20 mouse cellular contexts compared by ENCODE assay signal in genomic region chr12:119404810-119405209, GRCm38 (mm10).
DNase-seq lines count a peak whose midpoint lies in the region; ATAC-seq and TF ChIP-seq lines count a peak whose summit lies in the region.
"Had no signal": no experiment of that assay in that cellular context is flagged by ENCODE, and none has a peak within 500 bp of the region (broad histone marks: within the 10 kb centered on the region; RNA-seq: fewer than 3 reads in every experiment).

No protein-coding gene starts in this region.

- ATAC-seq in liver, embryonic 16.5 days (ENCODE audit: low read depth): peak; percentile 45; the same call in 1 of the 2 replicates
- no peak for ATAC-seq in liver, postnatal 0 days
- peak; percentile 54 for ATAC-seq in megakaryocyte-erythroid progenitor cell, adult 5-6 weeks (replicated peaks; ENCODE audit: low FRiP score, low TSS enrichment, poor library complexity, severe bottlenecking)
- peak; percentile 97 for ATAC-seq in stomach, postnatal 0 days (ENCODE audit: low FRiP score, low TSS enrichment)
- ATAC-seq: forebrain, embryonic 14.5 days; forebrain, embryonic 16.5 days had no signal

- H3K27ac ChIP-seq in liver, embryonic 16.5 days (ENCODE audit: low read length): no peak overlapping the region
- H3K27ac ChIP-seq in liver, postnatal 0 days (ENCODE audit: low read depth): no peak overlapping the region
- peak overlapping the region; percentile 66; the same call in 1 of the 2 replicates for H3K27ac ChIP-seq in stomach, postnatal 0 days (replicated peaks)
- H3K27ac ChIP-seq: embryonic facial prominence, embryonic 10.5 days; embryonic facial prominence, embryonic 12.5 days; forebrain, embryonic 10.5 days; forebrain, embryonic 12.5 days had no signal

- H3K4me2 ChIP-seq in liver, embryonic 16.5 days (ENCODE audit: low read depth, low read length): no peak overlapping the region
- no peak overlapping the region for H3K4me2 ChIP-seq in liver, postnatal 0 days (ENCODE audit: low read depth, low read length)
- no peak overlapping the region for H3K4me2 ChIP-seq in stomach, postnatal 0 days (replicated peaks; ENCODE audit: low read depth)
- H3K4me2 ChIP-seq: embryonic facial prominence, embryonic 12.5 days; forebrain, embryonic 12.5 days had no signal

- intact Hi-C loops in left cerebral cortex, postnatal 25 days (cut with DNase I): loop anchor here (5.0 kb wide), 1 partner anchor 423 kb away; no protein-coding TSS in a partner anchor

- no peak for TF ChIP-seq CTCF in liver, postnatal 0 days (IDR thresholded peaks at IDR 0.05; ENCODE audit: low read depth)
- no peak for TF ChIP-seq CTCF in stomach, postnatal 0 days (IDR thresholded peaks at IDR 0.05; ENCODE audit: low read depth)

- no peak for DNase-seq in liver, postnatal 0 days
- DNase-seq in stomach, postnatal 0 days (ENCODE audit: low spot score): no peak
- DNase-seq in thymus, adult 18-20 months: no peak
- no peak for DNase-seq in left cerebral cortex, postnatal 25 days (ENCODE audit: low spot score in 2 of 2)
- DNase-seq: adrenal gland, adult 8-10 months; adrenal gland, postnatal 14 days; adrenal gland, postnatal 36 days; cerebellum, adult 11-12 months; cerebellum, adult 2 months; cerebellum, adult 9-10 months; cerebellum, postnatal 10 days; cerebellum, postnatal 25 days had no signal

- no peak for TF ChIP-seq EP300 in liver, postnatal 0 days (IDR thresholded peaks at IDR 0.05; ENCODE audit: low read depth)
- TF ChIP-seq EP300 in stomach, postnatal 0 days (optimal IDR thresholded peaks at IDR 0.05): no peak

- H3K9ac ChIP-seq in liver, embryonic 16.5 days (ENCODE audit: low read depth, low read length): no peak overlapping the region
- no peak overlapping the region for H3K9ac ChIP-seq in liver, postnatal 0 days (replicated peaks)
- no peak overlapping the region for H3K9ac ChIP-seq in stomach, postnatal 0 days (ENCODE audit: low read length)
- H3K9ac ChIP-seq: embryonic facial prominence, embryonic 12.5 days; forebrain, embryonic 12.5 days had no signal

- no peaks in the 10 kb centered on the region for H3K9me3 ChIP-seq in liver, embryonic 16.5 days (replicated peaks; ENCODE audit: control insufficient read depth, low read length)
- H3K9me3 ChIP-seq in liver, postnatal 0 days (ENCODE audit: low read length): no peaks in the 10 kb centered on the region
- no peaks in the 10 kb centered on the region for H3K9me3 ChIP-seq in stomach, postnatal 0 days (ENCODE audit: control insufficient read depth, low read length)
- H3K9me3 ChIP-seq: embryonic facial prominence, embryonic 10.5 days; embryonic facial prominence, embryonic 12.5 days; forebrain, embryonic 10.5 days; forebrain, embryonic 12.5 days had no signal

- no peaks in the 10 kb centered on the region for H3K27me3 ChIP-seq in liver, embryonic 16.5 days (ENCODE audit: control insufficient read depth, insufficient read depth, low read depth, low read length)
- no peaks in the 10 kb centered on the region for H3K27me3 ChIP-seq in liver, postnatal 0 days (ENCODE audit: insufficient read depth, low read length)
- H3K27me3 ChIP-seq in stomach, postnatal 0 days (ENCODE audit: control insufficient read depth, insufficient read depth, low read length): no peaks in the 10 kb centered on the region
- H3K27me3 ChIP-seq: embryonic facial prominence, embryonic 12.5 days; forebrain, embryonic 12.5 days had no signal

- no peaks in the 10 kb centered on the region for H3K36me3 ChIP-seq in liver, embryonic 16.5 days (ENCODE audit: control insufficient read depth, insufficient read depth)
- no peaks in the 10 kb centered on the region for H3K36me3 ChIP-seq in liver, postnatal 0 days (replicated peaks; ENCODE audit: insufficient read depth, low read length)
- no peaks in the 10 kb centered on the region for H3K36me3 ChIP-seq in stomach, postnatal 0 days (ENCODE audit: control insufficient read depth, insufficient read depth, low read length)
- H3K36me3 ChIP-seq: embryonic facial prominence, embryonic 10.5 days; embryonic facial prominence, embryonic 12.5 days; forebrain, embryonic 10.5 days; forebrain, embryonic 12.5 days had no signal

- WGBS in liver, embryonic 16.5 days (ENCODE audit: insufficient replicate concordance): 68% methylated on average over 1 of the region's 1 CpGs
- 83% methylated on average over 1 of the region's 1 CpGs for WGBS in liver, postnatal 0 days (ENCODE audit: insufficient replicate concordance)
- 42% methylated on average over 1 of the region's 1 CpGs for WGBS in stomach, postnatal 0 days

- H3K4me1 ChIP-seq in liver, embryonic 16.5 days (ENCODE audit: control insufficient read depth, low read depth, low read length): no peaks in the 10 kb centered on the region
- no peaks in the 10 kb centered on the region for H3K4me1 ChIP-seq in liver, postnatal 0 days (ENCODE audit: insufficient read depth)
- H3K4me1 ChIP-seq in stomach, postnatal 0 days (replicated peaks; ENCODE audit: control insufficient read depth, insufficient read depth): no peaks in the 10 kb centered on the region
- H3K4me1 ChIP-seq: embryonic facial prominence, embryonic 10.5 days; embryonic facial prominence, embryonic 12.5 days; forebrain, embryonic 10.5 days; forebrain, embryonic 12.5 days had no signal

- H3K4me3 ChIP-seq in liver, embryonic 16.5 days (ENCODE audit: low read depth, low read length): no peak overlapping the region
- no peak overlapping the region for H3K4me3 ChIP-seq in liver, postnatal 0 days (ENCODE audit: low read depth, low read length)
- no peak overlapping the region for H3K4me3 ChIP-seq in stomach, postnatal 0 days (ENCODE audit: low read depth, low read length)
- H3K4me3 ChIP-seq: embryonic facial prominence, embryonic 10.5 days; embryonic facial prominence, embryonic 12.5 days; forebrain, embryonic 10.5 days; forebrain, embryonic 12.5 days had no signal
